Comparison of ENCODE assay signal across 25 mouse cellular contexts in genomic region chr16:93784175-93784574, GRCm38 (mm10). TPM values are rescaled to one million over a fixed set of nuclear protein-coding genes. Genes with fewer than 3 reads are reported as not detected.
A peak's percentile ranks its signal among the peaks of the same experiment; 100 is the strongest.
DNase-seq lines count a peak whose midpoint lies in the region; ATAC-seq and TF ChIP-seq lines count a peak whose summit lies in the region.
"Had no signal": no experiment of that assay in that cellular context is flagged by ENCODE, and none has a peak within 500 bp of the region (broad histone marks: within the 10 kb centered on the region; RNA-seq: fewer than 3 reads in every experiment).

No protein-coding gene starts in this region.

- TF ChIP-seq POLR2A in ES-Bruce4 (IDR thresholded peaks at IDR 0.05; ENCODE audit: insufficient read depth, low read length): no peak
- no peak for TF ChIP-seq POLR2A in bone marrow, adult 2 months (IDR thresholded peaks at IDR 0.05; ENCODE audit: borderline replicate concordance, control insufficient read depth, low read depth, low read length)

- H3K27ac ChIP-seq in intestine, postnatal 0 days (ENCODE audit: low read depth, low read length): no peak overlapping the region
- no peak overlapping the region for H3K27ac ChIP-seq in intestine, embryonic 16.5 days (ENCODE audit: low read length)
- H3K27ac ChIP-seq in liver, postnatal 0 days (ENCODE audit: low read depth): no peak overlapping the region
- H3K27ac ChIP-seq in liver, embryonic 12.5 days: no peak overlapping the region
- H3K27ac ChIP-seq in ES-Bruce4 (ENCODE audit: insufficient read depth, low read length): no peak overlapping the region
- H3K27ac ChIP-seq in bone marrow, adult 2 months (ENCODE audit: control insufficient read depth, insufficient read depth, low read depth, low read length, poor library complexity): no peak overlapping the region
- H3K27ac ChIP-seq: forebrain, embryonic 10.5 days; heart, embryonic 13.5 days; hindbrain, embryonic 15.5 days; limb, embryonic 13.5 days; lung, embryonic 15.5 days had no signal

- H3K9ac ChIP-seq in intestine, postnatal 0 days (ENCODE audit: low read depth, low read length): no peak overlapping the region
- H3K9ac ChIP-seq in intestine, embryonic 16.5 days (ENCODE audit: low read depth, low read length): no peak overlapping the region
- H3K9ac ChIP-seq in liver, postnatal 0 days (replicated peaks): no peak overlapping the region
- no peak overlapping the region for H3K9ac ChIP-seq in liver, embryonic 12.5 days
- no peak overlapping the region for H3K9ac ChIP-seq in ES-Bruce4 (ENCODE audit: low read depth, poor library complexity, severe bottlenecking)
- H3K9ac ChIP-seq: heart, embryonic 13.5 days; hindbrain, embryonic 15.5 days; limb, embryonic 13.5 days; lung, embryonic 15.5 days had no signal

- no peaks in the 10 kb centered on the region for H3K27me3 ChIP-seq in intestine, postnatal 0 days (replicated peaks; ENCODE audit: control insufficient read depth, insufficient read depth, low read length)
- no peaks in the 10 kb centered on the region for H3K27me3 ChIP-seq in intestine, embryonic 16.5 days (replicated peaks; ENCODE audit: control insufficient read depth, insufficient read depth, low read length)
- H3K27me3 ChIP-seq in liver, postnatal 0 days (ENCODE audit: insufficient read depth, low read length): no peaks in the 10 kb centered on the region
- no peaks in the 10 kb centered on the region for H3K27me3 ChIP-seq in liver, embryonic 12.5 days (replicated peaks)
- no peaks in the 10 kb centered on the region for H3K27me3 ChIP-seq in ES-Bruce4 (ENCODE audit: control insufficient read depth, insufficient read depth, low read length, poor library complexity, severe bottlenecking)
- H3K27me3 ChIP-seq: hindbrain, embryonic 15.5 days; limb, embryonic 13.5 days; lung, embryonic 15.5 days; Patski had no signal

- H3K4me3 ChIP-seq in intestine, postnatal 0 days (ENCODE audit: low read depth, low read length): no peak overlapping the region
- no peak overlapping the region for H3K4me3 ChIP-seq in intestine, embryonic 16.5 days (ENCODE audit: low read length)
- H3K4me3 ChIP-seq in liver, postnatal 0 days (ENCODE audit: low read depth, low read length): no peak overlapping the region
- no peak overlapping the region for H3K4me3 ChIP-seq in liver, embryonic 12.5 days
- H3K4me3 ChIP-seq in ES-Bruce4 (ENCODE audit: low read depth, low read length): no peak overlapping the region
- H3K4me3 ChIP-seq in bone marrow, adult 2 months (replicated peaks; ENCODE audit: control insufficient read depth, low read depth, low read length): no peak overlapping the region
- H3K4me3 ChIP-seq: forebrain, embryonic 10.5 days; heart, embryonic 13.5 days; hindbrain, embryonic 15.5 days; limb, embryonic 13.5 days; lung, embryonic 15.5 days; myocyte had no signal

- H3K9me3 ChIP-seq in intestine, postnatal 0 days (ENCODE audit: control insufficient read depth): peaks cover 4% of the 10 kb centered on the region; the same call in 1 of the 2 replicates
- H3K9me3 ChIP-seq in intestine, embryonic 16.5 days (ENCODE audit: control insufficient read depth, low read length): peaks cover 6% of the 10 kb centered on the region
- peaks cover 6% of the 10 kb centered on the region; the same call in 1 of the 2 replicates for H3K9me3 ChIP-seq in liver, postnatal 0 days (ENCODE audit: low read length)
- peaks cover 7% of the 10 kb centered on the region for H3K9me3 ChIP-seq in liver, embryonic 12.5 days (replicated peaks)
- H3K9me3 ChIP-seq in ES-Bruce4 (replicated peaks; ENCODE audit: control insufficient read depth, insufficient read depth, low read length, poor library complexity, severe bottlenecking): no peaks in the 10 kb centered on the region
- H3K9me3 ChIP-seq: hindbrain, embryonic 15.5 days; lung, embryonic 15.5 days had no signal

- no peak for ATAC-seq in intestine, postnatal 0 days
- ATAC-seq in intestine, embryonic 16.5 days: no peak
- no peak for ATAC-seq in liver, postnatal 0 days
- no peak for ATAC-seq in liver, embryonic 12.5 days
- ATAC-seq: activated CD4-positive, CD25-positive, alpha-beta regulatory T cell, adult 4 months; Patski had no signal

- 94% methylated on average over 7 of the region's 7 CpGs for WGBS in intestine, postnatal 0 days
- WGBS in intestine, embryonic 16.5 days: 87% methylated on average over 7 of the region's 7 CpGs
- 91% methylated on average over 7 of the region's 7 CpGs for WGBS in liver, postnatal 0 days (ENCODE audit: insufficient replicate concordance)
- WGBS in liver, embryonic 12.5 days (ENCODE audit: insufficient replicate concordance): 81% methylated on average over 7 of the region's 7 CpGs
- WGBS in bone marrow, adult 2 months: 93% methylated on average over 7 of the region's 7 CpGs

- no peak for TF ChIP-seq EP300 in liver, postnatal 0 days (IDR thresholded peaks at IDR 0.05; ENCODE audit: low read depth)
- no peak for TF ChIP-seq EP300 in ES-Bruce4 (IDR thresholded peaks at IDR 0.05; ENCODE audit: insufficient read depth, low read depth, low read length)

- no peaks in the 10 kb centered on the region; the same call in 1 of the 2 replicates for H3K4me1 ChIP-seq in intestine, postnatal 0 days (replicated peaks; ENCODE audit: control insufficient read depth, insufficient read depth, low read length)
- peaks cover 7% of the 10 kb centered on the region; the same call in 1 of the 2 replicates for H3K4me1 ChIP-seq in intestine, embryonic 16.5 days (ENCODE audit: control insufficient read depth, insufficient read depth, low read length)
- H3K4me1 ChIP-seq in liver, postnatal 0 days (ENCODE audit: insufficient read depth): peaks cover 20% of the 10 kb centered on the region
- peaks cover 34% of the 10 kb centered on the region for H3K4me1 ChIP-seq in liver, embryonic 12.5 days
- no peaks in the 10 kb centered on the region for H3K4me1 ChIP-seq in ES-Bruce4 (ENCODE audit: control insufficient read depth, insufficient read depth, low read length)
- H3K4me1 ChIP-seq in bone marrow, adult 2 months (ENCODE audit: control insufficient read depth, insufficient read depth, low read length): peaks cover 18% of the 10 kb centered on the region
- H3K4me1 ChIP-seq: hindbrain, embryonic 15.5 days had no signal

- H3K36me3 ChIP-seq in intestine, postnatal 0 days (ENCODE audit: control insufficient read depth, insufficient read depth): peaks cover 39% of the 10 kb centered on the region
- peaks cover 7% of the 10 kb centered on the region for H3K36me3 ChIP-seq in intestine, embryonic 16.5 days (ENCODE audit: control insufficient read depth, insufficient read depth, low read length)
- H3K36me3 ChIP-seq in liver, postnatal 0 days (replicated peaks; ENCODE audit: insufficient read depth, low read length): peaks cover 17% of the 10 kb centered on the region
- peaks cover 29% of the 10 kb centered on the region for H3K36me3 ChIP-seq in liver, embryonic 12.5 days
- no peaks in the 10 kb centered on the region for H3K36me3 ChIP-seq in ES-Bruce4 (ENCODE audit: control insufficient read depth, insufficient read depth, low read length, poor library complexity, severe bottlenecking)

- peak; percentile 46 for TF ChIP-seq CTCF in intestine, postnatal 0 days (IDR thresholded peaks at IDR 0.05; ENCODE audit: low read depth)
- peak; percentile 40 for TF ChIP-seq CTCF in liver, postnatal 0 days (IDR thresholded peaks at IDR 0.05; ENCODE audit: low read depth)
- TF ChIP-seq CTCF in ES-Bruce4 (IDR thresholded peaks at IDR 0.05; ENCODE audit: low read depth, low read length): peak; percentile 31
- TF ChIP-seq CTCF in bone marrow, adult 2 months (IDR thresholded peaks at IDR 0.05; ENCODE audit: control insufficient read depth, insufficient read depth, low read length): 0 out of 2 replicates have a peak, but pooled peaks have one; percentile 25

- no peak overlapping the region for H3K4me2 ChIP-seq in intestine, postnatal 0 days (replicated peaks; ENCODE audit: low read depth)
- H3K4me2 ChIP-seq in intestine, embryonic 16.5 days (ENCODE audit: low read depth, low read length): no peak overlapping the region
- no peak overlapping the region for H3K4me2 ChIP-seq in liver, postnatal 0 days (ENCODE audit: low read depth, low read length)
- H3K4me2 ChIP-seq in liver, embryonic 12.5 days: no peak overlapping the region
- H3K4me2 ChIP-seq: heart, embryonic 13.5 days; hindbrain, embryonic 15.5 days; limb, embryonic 13.5 days; lung, embryonic 15.5 days had no signal

- DNase-seq in liver, postnatal 0 days: no peak
- DNase-seq in urinary bladder, postnatal 25 days (ENCODE audit: low spot score): no peak
- DNase-seq: adrenal gland, postnatal 10 days; cerebellum, adult 11 months; cerebellum, postnatal 14 days; heart, adult 11 months; heart, postnatal 36 days; kidney, adult 11 months; kidney, postnatal 25 days; midbrain, embryonic 14.5 days; spleen, adult 18-20 months; thymus, adult 2 months had no signal

RNA-seq across cellular contexts. Expression of gene Morc3, which starts 47.7 kb away (rescaled TPM):
- polyA plus RNA-seq in intestine, postnatal 0 days (2015; fragmentation: Nextera tagmentation; extraction: Ambion mirVana): 15.5 and 20.0 TPM in 2 replicates
- polyA plus RNA-seq in intestine, embryonic 16.5 days (2015; fragmentation: Nextera tagmentation; extraction: Ambion mirVana): 26.9 and 33.3 TPM in 2 replicates
- 11.7 and 12.3 TPM in 2 replicates for polyA plus RNA-seq in liver, postnatal 0 days (2015; fragmentation: Nextera tagmentation; extraction: Ambion mirVana)
- polyA plus RNA-seq in liver, embryonic 12.5 days (2016; fragmentation: Nextera tagmentation; extraction: Ambion mirVana): 22.6 and 26.3 TPM in 2 replicates
- polyA plus RNA-seq in ES-Bruce4 (2011; ENCODE audit: insufficient read depth, insufficient read length, low read depth, missing spikeins): 152 TPM in 2 replicates
- polyA plus RNA-seq in bone marrow, adult 2 months (2011; ENCODE audit: insufficient read depth, insufficient read length, low replicate concordance, missing spikeins): 26.5 and 34.2 TPM in 2 replicates
